Mouse (Mus musculus) liver, postnatal 0 days (tissue): ENCODE results near the gene Ifnar1. TPM values are rescaled to one million over a fixed set of nuclear protein-coding genes. Genes with fewer than 3 reads are reported as not detected.

Experiments used
- ATAC-seq: fragments of 200-750 bp; cut with Nextera tagmentation; 2 replicates; pipeline ENCODE4 v1.8.0; 2017; ENCODE audit warnings: mild to moderate bottlenecking, moderate library complexity
- DNase-seq: peaks from one replicate; pipeline ENCODE4 v3.0.0-alpha.2; 2016
- H3K27ac ChIP-seq: fragments of 300-500 bp; sonication (generic); 2 replicates; pipeline ENCODE4 v1.5.1; 2014; ENCODE audit warnings: antibody characterized with exemption, moderate library complexity, mild to moderate bottlenecking, low read depth
- H3K27me3 ChIP-seq: fragments of 300-500 bp; sonication (generic); 2 replicates; pipeline ENCODE4 v1.6.1; 2014; ENCODE audit warnings: low read length, control low read depth, mixed read lengths; ENCODE audit not compliant: insufficient read depth
- H3K36me3 ChIP-seq: fragments of 300-500 bp; sonication (generic); replicated peaks from 2 replicates; pipeline ENCODE4 v1.6.1; 2014; ENCODE audit warnings: mild to moderate bottlenecking, control low read depth, low read length, moderate library complexity, mixed read lengths; ENCODE audit not compliant: insufficient read depth
- H3K4me1 ChIP-seq: fragments of 300-500 bp; sonication (generic); 2 replicates; pipeline ENCODE4 v1.6.1; 2014; ENCODE audit warnings: antibody characterized with exemption, mild to moderate bottlenecking, control low read depth; ENCODE audit not compliant: insufficient read depth
- H3K4me2 ChIP-seq: fragments of 300-500 bp; sonication (generic); 2 replicates; pipeline ENCODE4 v1.6.1; 2014; ENCODE audit warnings: low read depth, mild to moderate bottlenecking, low read length, moderate library complexity, mixed read lengths
- H3K4me3 ChIP-seq: fragments of 300-500 bp; sonication (generic); 2 replicates; pipeline ENCODE4 v1.5.1; 2014; ENCODE audit warnings: low read depth, low read length
- H3K9ac ChIP-seq: fragments of 300-500 bp; sonication (generic); replicated peaks from 2 replicates; pipeline ENCODE4 v1.6.1; 2014; ENCODE audit warnings: mild to moderate bottlenecking, moderate library complexity
- H3K9me3 ChIP-seq: fragments of 300-500 bp; sonication (generic); 2 replicates; pipeline ENCODE4 v1.6.1; 2016; ENCODE audit warnings: mild to moderate bottlenecking, control low read depth, low read length, mixed read lengths
- CTCF ChIP-seq: sonication (generic); IDR thresholded peaks from 2 replicates; pipeline ENCODE4 v1.5.1; 2016; ENCODE audit warnings: antibody characterized with exemption, low read depth
- EP300 ChIP-seq: IDR thresholded peaks from 2 replicates; pipeline ENCODE4 v1.6.1; 2016; ENCODE audit warnings: antibody characterized with exemption, low read depth, mild to moderate bottlenecking
- WGBS: fragments of 180-500 bp; shearing (Covaris S2); extraction: QIAGEN DNeasy Blood & Tissue Kit; methylation state at CpG from one replicate; pipeline ENCODE4 v1.1.7; 2014; ENCODE audit not compliant: insufficient replicate concordance; 5-methylcytosine and 5-hydroxymethylcytosine counted together
- polyA plus RNA-seq: library from polyadenylated mRNA; unstranded; fragments of >200 nt; fragmentation: Nextera tagmentation; extraction: Ambion mirVana; gene quantifications from 2 replicates; pipeline ENCODE4 v1.2.1, GENCODE M21; 2015

Ifnar1 gene
- polyA plus RNA-seq, 1 experiment from 2014 or later = 16.3 TPM

DNA sequence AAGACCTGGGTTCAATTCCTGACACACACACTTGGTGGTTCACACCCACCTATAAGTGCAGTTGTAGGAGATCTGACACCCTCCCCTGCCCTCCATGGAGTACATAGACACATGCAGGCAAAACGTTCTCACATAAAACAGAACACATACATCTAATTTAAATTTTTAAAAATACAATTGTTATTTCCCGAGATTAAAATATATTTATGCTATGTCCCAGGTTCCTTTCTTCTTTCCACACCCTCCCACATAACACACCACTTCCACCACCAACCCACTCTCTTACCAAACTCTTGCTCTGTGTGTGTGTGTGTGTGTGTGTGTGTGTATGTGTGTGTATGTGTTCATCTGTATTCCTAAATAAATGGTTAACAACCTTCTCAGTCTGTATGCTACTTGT lies 3.0 kb downstream of the Ifnar1 start:
- Histone ChIP-seq H3K9me3 (no peaks in the 10 kb centered on the region), H3K4me1 (peaks cover 20% of the 10 kb centered on the region), H3K9ac (no peak overlapping the region), H3K27me3 (no peaks in the 10 kb centered on the region), H3K4me2 (no peak overlapping the region), H3K27ac (no peak overlapping the region), H3K36me3 (peaks cover 36% of the 10 kb centered on the region), H3K4me3 (no peak overlapping the region)
- ATAC-seq = no peak
- no peak for TF ChIP-seq EP300
- no peak for TF ChIP-seq CTCF
- DNase-seq = no peak
- 81% methylated on average over 2 of the region's 2 CpGs for WGBS

DNA sequence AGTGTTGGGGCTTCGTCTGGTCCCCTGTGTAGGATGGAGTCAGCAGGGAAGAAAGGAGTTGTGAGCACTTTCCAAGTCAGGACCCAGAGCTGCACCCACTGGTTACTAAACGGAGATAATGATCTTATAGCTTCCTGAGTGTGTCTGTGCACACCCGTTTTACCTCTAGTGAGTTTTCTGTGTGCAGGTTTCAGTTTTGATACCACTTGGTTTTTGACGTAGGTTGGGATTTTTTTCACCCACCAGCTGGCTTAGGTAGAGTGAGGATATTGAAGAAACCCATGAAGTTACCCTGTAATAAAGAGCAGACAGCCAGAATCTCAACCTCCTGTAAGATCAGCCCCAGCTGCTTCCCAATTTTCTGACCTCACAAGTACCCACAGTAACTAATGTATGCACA lies 5.9 kb downstream of the Ifnar1 start:
- H3K27me3 ChIP-seq = no peaks in the 10 kb centered on the region
- ATAC-seq (no peak), DNase-seq (no peak)
- H3K9ac ChIP-seq = no peak overlapping the region
- H3K4me2 ChIP-seq = no peak overlapping the region
- no peak overlapping the region for H3K4me3 ChIP-seq
- H3K9me3 ChIP-seq = no peaks in the 10 kb centered on the region
- TF ChIP-seq EP300 (no peak), CTCF (no peak)
- peaks cover 58% of the 10 kb centered on the region for H3K36me3 ChIP-seq
- peaks cover 14% of the 10 kb centered on the region for H3K4me1 ChIP-seq
- WGBS = 59% methylated on average over 4 of the region's 4 CpGs
- H3K27ac ChIP-seq = no peak overlapping the region

DNA sequence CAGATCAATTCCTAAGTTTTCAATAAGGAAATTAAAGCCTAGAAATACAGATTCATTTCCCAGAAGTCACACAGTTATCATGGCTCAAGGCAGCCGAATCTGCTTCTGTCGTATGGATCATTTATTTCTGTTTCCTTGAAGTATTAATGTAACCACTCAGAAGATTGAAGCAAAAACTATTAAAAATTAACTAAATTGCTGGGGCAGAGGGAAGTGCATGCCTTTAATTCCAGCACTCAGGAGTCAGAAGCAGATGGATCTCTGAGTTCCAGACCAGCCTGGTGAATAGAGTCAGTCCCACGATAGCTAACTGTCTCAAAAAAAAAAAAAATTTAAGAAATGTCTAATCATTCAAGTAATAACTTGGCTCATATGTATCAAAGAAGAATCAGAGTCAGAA lies 6.4 kb downstream of the Ifnar1 start:
- Histone ChIP-seq H3K4me3 (no peak overlapping the region), H3K4me2 (no peak overlapping the region), H3K9ac (no peak overlapping the region), H3K4me1 (peaks cover 8% of the 10 kb centered on the region), H3K9me3 (no peaks in the 10 kb centered on the region), H3K36me3 (peaks cover 64% of the 10 kb centered on the region), H3K27ac (no peak overlapping the region), H3K27me3 (no peaks in the 10 kb centered on the region)
- ATAC-seq (no peak), DNase-seq (no peak)
- no peak for TF ChIP-seq CTCF
- TF ChIP-seq EP300 = no peak
- WGBS = 90% methylated on average over 3 of the region's 3 CpGs

DNA sequence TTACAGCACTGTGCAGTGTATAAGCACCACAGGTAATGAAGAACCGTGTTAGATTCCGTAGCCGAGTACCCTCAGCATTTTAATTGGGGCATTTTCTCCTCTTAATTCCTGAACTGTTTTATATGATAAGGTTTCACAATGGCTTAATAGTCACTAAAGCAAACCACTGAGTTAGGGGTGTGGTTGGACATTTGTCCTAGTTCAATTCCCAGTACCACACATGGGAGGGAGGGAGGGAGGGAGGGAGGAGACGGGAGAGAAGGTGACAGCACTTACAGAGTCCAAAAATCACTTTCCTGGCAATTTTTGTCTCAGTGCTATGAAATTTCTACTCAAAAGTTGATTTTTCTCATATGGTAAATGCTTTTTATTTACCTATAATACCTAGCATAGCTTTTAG lies 10.5 kb downstream of the Ifnar1 start:
- no peaks in the 10 kb centered on the region for H3K4me1 ChIP-seq
- 81% methylated on average over 4 of the region's 4 CpGs for WGBS
- ATAC-seq = peak; percentile 77
- no peak for TF ChIP-seq EP300
- TF ChIP-seq CTCF = no peak
- no peak for DNase-seq
- H3K9ac ChIP-seq = no peak overlapping the region
- peak overlapping the region; percentile 36; the same call in 1 of the 2 replicates for H3K27ac ChIP-seq
- H3K36me3 ChIP-seq = peaks cover 83% of the 10 kb centered on the region
- no peaks in the 10 kb centered on the region for H3K27me3 ChIP-seq
- no peaks in the 10 kb centered on the region for H3K9me3 ChIP-seq
- H3K4me3 ChIP-seq = no peak overlapping the region
- no peak overlapping the region for H3K4me2 ChIP-seq

DNA sequence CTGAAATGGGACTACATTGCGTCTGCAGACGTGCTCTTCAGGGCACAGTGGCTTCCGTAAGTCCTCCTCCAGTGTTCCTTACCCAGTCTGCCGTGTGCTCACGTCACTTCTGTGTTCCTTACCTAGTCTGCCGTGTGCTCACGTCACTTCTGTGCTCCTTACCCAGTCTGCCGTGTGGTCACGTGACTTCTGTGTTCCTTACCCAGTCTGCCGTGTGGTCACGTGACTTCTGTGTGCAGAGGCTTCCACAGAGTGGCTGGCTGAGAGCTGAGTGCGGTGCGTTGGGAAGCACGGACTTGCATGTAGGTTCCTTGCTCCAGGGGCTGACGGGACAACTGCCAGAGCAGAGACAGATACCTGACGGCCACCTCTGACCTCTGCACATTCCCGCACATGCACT lies 11.2 kb downstream of the Ifnar1 start:
- peaks cover 83% of the 10 kb centered on the region for H3K36me3 ChIP-seq

DNA sequence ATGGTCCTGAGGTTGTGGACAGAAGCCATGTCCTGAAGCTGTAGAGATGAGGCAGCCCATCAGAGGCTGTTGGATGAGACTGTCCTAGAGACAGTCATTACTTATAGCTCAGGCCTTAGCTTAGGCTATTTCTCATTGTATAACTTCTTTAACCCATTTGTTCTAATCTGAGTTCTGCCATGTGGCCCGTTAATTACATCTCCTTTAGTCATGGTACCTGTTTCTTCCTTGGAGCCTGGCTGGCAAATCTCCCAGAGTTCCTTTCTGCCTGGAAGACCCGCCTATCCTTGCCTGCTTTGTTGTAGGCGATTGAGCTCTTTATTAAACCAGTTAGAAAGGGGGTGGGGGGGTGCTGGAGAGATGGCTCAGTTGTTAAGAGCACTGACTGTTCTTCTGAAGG lies 11.7 kb downstream of the Ifnar1 start:
- no peak overlapping the region for H3K4me2 ChIP-seq
- H3K27ac ChIP-seq = no peak overlapping the region
- no peak for TF ChIP-seq EP300
- TF ChIP-seq CTCF = no peak
- ATAC-seq (no peak), DNase-seq (no peak)
- no peak overlapping the region for H3K4me3 ChIP-seq
- H3K4me1 ChIP-seq = no peaks in the 10 kb centered on the region
- peaks cover 82% of the 10 kb centered on the region for H3K36me3 ChIP-seq
- H3K9me3 ChIP-seq = no peaks in the 10 kb centered on the region
- no peak overlapping the region for H3K9ac ChIP-seq
- H3K27me3 ChIP-seq = no peaks in the 10 kb centered on the region
- WGBS = 92% methylated on average over 3 of the region's 3 CpGs

More for the DNA sequence above, 11.2 kb downstream of the Ifnar1 start:
- no peaks in the 10 kb centered on the region for H3K27me3 ChIP-seq
- WGBS = 89% methylated on average over 17 of the region's 17 CpGs
- no peaks in the 10 kb centered on the region for H3K4me1 ChIP-seq
- no peaks in the 10 kb centered on the region for H3K9me3 ChIP-seq
- DNase-seq (no peak), ATAC-seq (no peak)
- H3K4me3 ChIP-seq = no peak overlapping the region
- H3K27ac ChIP-seq = no peak overlapping the region
- H3K4me2 ChIP-seq = no peak overlapping the region
- H3K9ac ChIP-seq = no peak overlapping the region
- no peak for TF ChIP-seq CTCF
- TF ChIP-seq EP300 = no peak

DNA sequence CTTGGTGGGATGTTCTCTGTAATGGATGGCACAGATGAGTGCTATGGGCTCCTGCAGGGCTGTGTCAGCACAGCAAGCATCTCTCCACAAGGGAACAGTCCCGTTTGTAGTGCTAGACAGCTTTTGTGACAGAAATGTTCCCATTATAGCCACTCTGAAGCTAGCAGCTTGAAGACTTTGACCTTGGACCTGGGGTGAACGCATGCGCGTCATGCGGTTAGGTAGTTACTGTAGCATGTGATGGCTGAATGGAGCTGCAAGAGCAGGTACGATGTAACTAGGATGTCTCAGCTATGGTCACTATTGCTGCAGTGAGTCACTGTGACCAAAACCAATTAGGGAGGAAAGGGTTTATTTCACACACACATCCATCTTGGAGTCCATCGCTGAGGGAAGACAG lies 13.0 kb downstream of the Ifnar1 start:
- TF ChIP-seq CTCF (no peak), EP300 (no peak)
- H3K4me3 ChIP-seq = no peak overlapping the region
- 81% methylated on average over 7 of the region's 7 CpGs for WGBS
- ATAC-seq (no peak), DNase-seq (no peak)
- H3K4me2 ChIP-seq = no peak overlapping the region
- no peak overlapping the region for H3K9ac ChIP-seq
- no peaks in the 10 kb centered on the region for H3K27me3 ChIP-seq
- peaks cover 77% of the 10 kb centered on the region for H3K36me3 ChIP-seq
- H3K9me3 ChIP-seq = no peaks in the 10 kb centered on the region
- H3K4me1 ChIP-seq = no peaks in the 10 kb centered on the region
- no peak overlapping the region for H3K27ac ChIP-seq
